Mouse (Mus musculus) bone marrow, adult 2 months (tissue): ENCODE measurements around the gene Ttc3.

ENCODE experiments used
- CTCF ChIP-seq: fragments of 200-500 bp; IDR thresholded peaks from 2 replicates; pipeline ENCODE4 v1.5.1; 2011; ENCODE audit warnings: low read length, control low read depth; ENCODE audit not compliant: control insufficient read depth, insufficient read depth
- POLR2A ChIP-seq: fragments of 200-500 bp; IDR thresholded peaks from 2 replicates; pipeline ENCODE4 v1.6.1; 2011; ENCODE audit warnings: low read depth, mild to moderate bottlenecking, control low read depth, low read length, borderline replicate concordance; ENCODE audit not compliant: control insufficient read depth

DNA sequence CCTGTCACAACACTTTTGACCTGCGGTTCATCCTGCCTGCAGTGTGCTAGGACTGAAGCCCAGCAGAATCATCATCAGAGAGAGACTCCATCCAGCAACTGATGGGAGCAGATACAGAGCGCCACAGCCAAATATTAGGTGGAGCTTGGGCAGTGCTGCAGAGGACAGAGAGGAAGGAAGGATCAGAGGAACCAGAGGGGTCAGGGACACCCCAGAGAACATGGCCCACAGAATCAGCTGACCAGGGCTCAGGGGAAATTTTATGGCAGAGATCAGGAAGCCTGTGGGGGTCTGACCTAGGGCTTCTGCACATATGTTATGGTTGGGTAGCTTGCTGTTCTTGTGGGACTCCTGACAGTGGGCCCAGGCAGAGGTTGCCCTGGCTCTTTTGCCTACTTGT is 147.2 kb downstream of the Ttc3 start:
- no peak for TF ChIP-seq POLR2A
- no peak for TF ChIP-seq CTCF
